Mouse (Mus musculus) midbrain, embryonic 11.5 days (tissue): ENCODE data around the gene Mosmo. TPM values are rescaled to one million over a fixed set of nuclear protein-coding genes. Genes with fewer than 3 reads are reported as not detected.

ENCODE experiments used
- ATAC-seq: fragments of 200-750 bp; cut with Nextera tagmentation; 2 replicates; pipeline ENCODE4 v1.8.0; 2017; ENCODE audit warnings: moderate TSS enrichment, moderate library complexity; ENCODE audit not compliant: low FRiP score
- DNase-seq: peaks from one replicate; pipeline ENCODE4 v3.0.0; 2015; ENCODE audit warnings: low spot score; ENCODE audit errors: missing footprints
- H3K27ac ChIP-seq: fragments of 300-500 bp; sonication (generic); 2 replicates; pipeline ENCODE4 v1.5.1; 2014; ENCODE audit warnings: low read depth, low read length
- H3K27me3 ChIP-seq: fragments of 300-500 bp; sonication (generic); 2 replicates; pipeline ENCODE4 v1.6.1; 2014; ENCODE audit warnings: mild to moderate bottlenecking, low read length, moderate library complexity, mixed read lengths; ENCODE audit not compliant: control insufficient read depth, insufficient read depth
- H3K36me3 ChIP-seq: fragments of 300-500 bp; sonication (generic); 2 replicates; pipeline ENCODE4 v1.6.1; 2014; ENCODE audit warnings: mild to moderate bottlenecking, low read length, moderate library complexity, mixed read lengths; ENCODE audit not compliant: control insufficient read depth, insufficient read depth
- H3K4me1 ChIP-seq: fragments of 300-500 bp; sonication (generic); 2 replicates; pipeline ENCODE4 v1.6.1; 2014; ENCODE audit warnings: low read length; ENCODE audit not compliant: control insufficient read depth, insufficient read depth
- H3K4me2 ChIP-seq: fragments of 300-500 bp; sonication (generic); 2 replicates; pipeline ENCODE4 v1.6.1; 2014; ENCODE audit warnings: mild to moderate bottlenecking, moderate library complexity
- H3K4me3 ChIP-seq: fragments of 300-500 bp; sonication (generic); 2 replicates; pipeline ENCODE4 v1.5.1; 2014; ENCODE audit warnings: low read depth, low read length
- H3K9ac ChIP-seq: fragments of 300-500 bp; sonication (generic); 2 replicates; pipeline ENCODE4 v1.6.1; 2014; ENCODE audit warnings: low read length
- H3K9me3 ChIP-seq: fragments of 300-500 bp; sonication (generic); 2 replicates; pipeline ENCODE4 v1.6.1; 2016; ENCODE audit warnings: low read length; ENCODE audit not compliant: control insufficient read depth
- WGBS: fragments of 180-500 bp; shearing (Covaris S2); extraction: QIAGEN DNeasy Blood & Tissue Kit; methylation state at CpG from one replicate; pipeline ENCODE4 v1.1.7; 2014; 5-methylcytosine and 5-hydroxymethylcytosine counted together
- polyA plus RNA-seq: library from polyadenylated mRNA; unstranded; fragments of >200 nt; fragmentation: Nextera tagmentation; extraction: Ambion mirVana; gene quantifications from 2 replicates; pipeline ENCODE4 v1.2.1, GENCODE M21; 2014

Mosmo gene
- polyA plus RNA-seq, 1 experiment from 2014 or later: 15.0 TPM

GRCm38 (mm10) chr7:120670153-120670875 lies 7.1 kb upstream of the Mosmo start, which contains the start of gene Pdzd9:
Pdzd9 (minus strand) TSS chr7:120670343.
- H3K9ac ChIP-seq: no peak within 1 kb of the TSS
- no peak within 1 kb of the TSS for H3K4me2 ChIP-seq
- H3K27me3 ChIP-seq: no peaks in the 10 kb centered on the region
- peak; percentile 80; the same call in 1 of the 2 replicates for ATAC-seq
- no peaks in the 10 kb centered on the region for H3K9me3 ChIP-seq
- H3K4me3 ChIP-seq: no peak within 1 kb of the TSS
- peak; percentile 98 for DNase-seq
- no peaks in the 10 kb centered on the region for H3K4me1 ChIP-seq
- WGBS: 23% methylated on average over 14 of the region's 14 CpGs
- no peak within 1 kb of the TSS for H3K27ac ChIP-seq
- H3K36me3 ChIP-seq: no peaks in the 10 kb centered on the region

- H3K36me3 ChIP-seq: no peaks in the 10 kb centered on the region
- H3K4me2 ChIP-seq: no peak overlapping the region
- no peaks in the 10 kb centered on the region for H3K27me3 ChIP-seq
- no peak overlapping the region for H3K9ac ChIP-seq
- ATAC-seq: no peak
- no peaks in the 10 kb centered on the region for H3K9me3 ChIP-seq
- 78% methylated on average over 2 of the region's 2 CpGs for WGBS
- no peak overlapping the region for H3K27ac ChIP-seq
- H3K4me1 ChIP-seq: peaks cover under 1% of the 10 kb centered on the region; the same call in 1 of the 2 replicates
- DNase-seq: no peak
- H3K4me3 ChIP-seq: no peak overlapping the region
Observed at GRCm38 (mm10) chr7:120671271-120671670, 6.1 kb upstream of the Mosmo start.

GRCm38 (mm10) chr7:120677764-120678531 lies 530 bp downstream of the Mosmo start:
- Histone ChIP-seq H3K27me3 (no peaks in the 10 kb centered on the region), H3K4me3 (peak overlapping the region; percentile 91), H3K9me3 (no peaks in the 10 kb centered on the region), H3K36me3 (no peaks in the 10 kb centered on the region), H3K9ac (peak overlapping the region; percentile 95), H3K4me2 (peak overlapping the region; percentile 84), H3K4me1 (peaks cover 17% of the 10 kb centered on the region), H3K27ac (peak overlapping the region; percentile 57)
- DNase-seq (peak; percentile 90), ATAC-seq (peak; percentile 45)
- 3% methylated on average over 42 of the region's 42 CpGs for WGBS

- Histone ChIP-seq H3K9me3 (no peaks in the 10 kb centered on the region), H3K27ac (no peak overlapping the region), H3K4me1 (peaks cover 17% of the 10 kb centered on the region), H3K9ac (peak overlapping the region; percentile 24; the same call in 1 of the 2 replicates), H3K4me3 (peak overlapping the region; percentile 91), H3K4me2 (peak overlapping the region; percentile 84), H3K27me3 (no peaks in the 10 kb centered on the region), H3K36me3 (no peaks in the 10 kb centered on the region)
- ATAC-seq: no peak
- peak; percentile 81 for DNase-seq
- WGBS: 71% methylated on average over 8 of the region's 8 CpGs
Observed at GRCm38 (mm10) chr7:120679023-120679422, 1.6 kb downstream of the Mosmo start.

GRCm38 (mm10) chr7:120682002-120682401 lies 4.6 kb downstream of the Mosmo start:
- peaks cover 11% of the 10 kb centered on the region for H3K4me1 ChIP-seq
- 84% methylated on average over 4 of the region's 4 CpGs for WGBS
- H3K27me3 ChIP-seq: no peaks in the 10 kb centered on the region
- H3K36me3 ChIP-seq: no peaks in the 10 kb centered on the region
- no peak overlapping the region for H3K4me3 ChIP-seq
- no peak overlapping the region for H3K4me2 ChIP-seq
- H3K9ac ChIP-seq: no peak overlapping the region
- ATAC-seq: no peak
- H3K9me3 ChIP-seq: no peaks in the 10 kb centered on the region
- no peak overlapping the region for H3K27ac ChIP-seq
- DNase-seq: peak; percentile 12

- WGBS: 90% methylated on average over 2 of the region's 2 CpGs
- ATAC-seq: no peak
Observed at GRCm38 (mm10) chr7:120684731-120685161, 7.3 kb downstream of the Mosmo start.

GRCm38 (mm10) chr7:120685227-120685626 lies 7.8 kb downstream of the Mosmo start:
- ATAC-seq (no peak), DNase-seq (peak; percentile 35)
- Histone ChIP-seq H3K4me3 (no peak overlapping the region), H3K27me3 (no peaks in the 10 kb centered on the region), H3K4me2 (no peak overlapping the region), H3K27ac (no peak overlapping the region), H3K9ac (no peak overlapping the region), H3K4me1 (no peaks in the 10 kb centered on the region), H3K36me3 (no peaks in the 10 kb centered on the region), H3K9me3 (no peaks in the 10 kb centered on the region)
- WGBS: 91% methylated on average over 6 of the region's 6 CpGs

More at GRCm38 (mm10) chr7:120684731-120685161, 7.3 kb downstream of the Mosmo start:
- H3K9ac ChIP-seq: no peak overlapping the region
- no peaks in the 10 kb centered on the region for H3K9me3 ChIP-seq
- no peak overlapping the region for H3K4me2 ChIP-seq
- H3K4me3 ChIP-seq: no peak overlapping the region
- no peaks in the 10 kb centered on the region for H3K36me3 ChIP-seq
- no peaks in the 10 kb centered on the region for H3K27me3 ChIP-seq
- peak; percentile 17 for DNase-seq
- no peaks in the 10 kb centered on the region for H3K4me1 ChIP-seq
- H3K27ac ChIP-seq: no peak overlapping the region

GRCm38 (mm10) chr7:120690634-120691033 lies 13.2 kb downstream of the Mosmo start:
- H3K9ac ChIP-seq: no peak overlapping the region
- 0 out of 2 replicates have a peak, but pooled peaks cover 2% of the 10 kb centered on the region for H3K36me3 ChIP-seq
- WGBS: 65% methylated on average over 4 of the region's 4 CpGs
- H3K4me2 ChIP-seq: no peak overlapping the region
- H3K27me3 ChIP-seq: no peaks in the 10 kb centered on the region
- no peak for DNase-seq
- no peak for ATAC-seq
- H3K4me3 ChIP-seq: no peak overlapping the region
- H3K27ac ChIP-seq: no peak overlapping the region
- H3K4me1 ChIP-seq: no peaks in the 10 kb centered on the region
- H3K9me3 ChIP-seq: no peaks in the 10 kb centered on the region
